Mouse (Mus musculus): ENCODE results near the gene Islr2. TPM values are rescaled to one million over a fixed set of nuclear protein-coding genes. Genes with fewer than 3 reads are reported as not detected.

The Islr2 gene
- polyA plus RNA-seq, 1 experiment from 2014 or later: 0.13 TPM

GRCm38 (mm10) chr9:58241780-58242485 is 37.8 kb upstream of the Islr2 start:
- peak; percentile 32 for DNase-seq (ENCODE audit: low spot score)
- no peak for TF ChIP-seq CTCF (IDR thresholded peaks at IDR 0.05; ENCODE audit: low read depth)
- no peaks in the 10 kb centered on the region for H3K9me3 ChIP-seq (replicated peaks; ENCODE audit: low read length)
- H3K36me3 ChIP-seq (ENCODE audit: insufficient read depth, low read length): 0 out of 2 replicates have a peak, but pooled peaks cover 7% of the 10 kb centered on the region
- peaks cover 21% of the 10 kb centered on the region; the same call in 1 of the 2 replicates for H3K4me1 ChIP-seq (replicated peaks; ENCODE audit: insufficient read depth, low read length)
- 0 out of 2 replicates have a peak overlapping the region, but pooled peaks have one; percentile 19 for H3K27ac ChIP-seq
- WGBS: 49% methylated on average over 9 of the region's 9 CpGs
- no peak overlapping the region for H3K9ac ChIP-seq (ENCODE audit: low read depth, low read length)
- no peak overlapping the region for H3K4me2 ChIP-seq (ENCODE audit: low read length)
- no peak for ATAC-seq (replicated peaks; ENCODE audit: low FRiP score, low read depth)
- H3K4me3 ChIP-seq (replicated peaks; ENCODE audit: low read depth, low read length): no peak overlapping the region
- no peaks in the 10 kb centered on the region for H3K27me3 ChIP-seq (ENCODE audit: insufficient read depth, low read length)

- no peak for ATAC-seq (replicated peaks; ENCODE audit: low FRiP score, low read depth)
- H3K36me3 ChIP-seq (ENCODE audit: insufficient read depth, low read length): peaks cover 36% of the 10 kb centered on the region
- no peak for TF ChIP-seq CTCF (IDR thresholded peaks at IDR 0.05; ENCODE audit: low read depth)
- H3K4me3 ChIP-seq (replicated peaks; ENCODE audit: low read depth, low read length): no peak overlapping the region
- WGBS: 97% methylated on average over 28 of the region's 28 CpGs
- H3K4me1 ChIP-seq (replicated peaks; ENCODE audit: insufficient read depth, low read length): no peaks in the 10 kb centered on the region
- no peaks in the 10 kb centered on the region for H3K27me3 ChIP-seq (ENCODE audit: insufficient read depth, low read length)
- no peak overlapping the region for H3K4me2 ChIP-seq (ENCODE audit: low read length)
- H3K9ac ChIP-seq (ENCODE audit: low read depth, low read length): no peak overlapping the region
- DNase-seq (ENCODE audit: low spot score): no peak
- H3K27ac ChIP-seq: no peak overlapping the region
- H3K9me3 ChIP-seq (replicated peaks; ENCODE audit: low read length): no peaks in the 10 kb centered on the region
Observed at GRCm38 (mm10) chr9:58234502-58235015, 30.4 kb upstream of the Islr2 start.

- Histone ChIP-seq H3K27ac (peak overlapping the region; percentile 25), H3K4me3 (replicated peaks; ENCODE audit: low read depth, low read length) (no peak overlapping the region), H3K9ac (ENCODE audit: low read depth, low read length) (no peak overlapping the region), H3K9me3 (replicated peaks; ENCODE audit: low read length) (no peaks in the 10 kb centered on the region), H3K36me3 (ENCODE audit: insufficient read depth, low read length) (peaks cover 55% of the 10 kb centered on the region), H3K27me3 (ENCODE audit: insufficient read depth, low read length) (no peaks in the 10 kb centered on the region), H3K4me1 (replicated peaks; ENCODE audit: insufficient read depth, low read length) (no peaks in the 10 kb centered on the region), H3K4me2 (ENCODE audit: low read length) (no peak overlapping the region)
- 46% methylated on average over 5 of the region's 5 CpGs for WGBS
- DNase-seq (ENCODE audit: low spot score) (no peak), ATAC-seq (replicated peaks; ENCODE audit: low FRiP score, low read depth) (no peak)
- TF ChIP-seq CTCF (IDR thresholded peaks at IDR 0.05; ENCODE audit: low read depth): no peak
Observed at GRCm38 (mm10) chr9:58232374-58232773, 28.3 kb upstream of the Islr2 start.

GRCm38 (mm10) chr9:58231746-58232145 is 27.6 kb upstream of the Islr2 start:
- ATAC-seq (replicated peaks; ENCODE audit: low FRiP score, low read depth) (no peak), DNase-seq (ENCODE audit: low spot score) (no peak)
- TF ChIP-seq CTCF (IDR thresholded peaks at IDR 0.05; ENCODE audit: low read depth): no peak
- Histone ChIP-seq H3K9ac (ENCODE audit: low read depth, low read length) (0 out of 2 replicates have a peak overlapping the region, but pooled peaks have one; percentile 4), H3K9me3 (replicated peaks; ENCODE audit: low read length) (no peaks in the 10 kb centered on the region), H3K36me3 (ENCODE audit: insufficient read depth, low read length) (peaks cover 60% of the 10 kb centered on the region), H3K27ac (peak overlapping the region; percentile 25; the same call in 1 of the 2 replicates), H3K4me1 (replicated peaks; ENCODE audit: insufficient read depth, low read length) (no peaks in the 10 kb centered on the region), H3K4me3 (replicated peaks; ENCODE audit: low read depth, low read length) (no peak overlapping the region), H3K4me2 (ENCODE audit: low read length) (no peak overlapping the region), H3K27me3 (ENCODE audit: insufficient read depth, low read length) (no peaks in the 10 kb centered on the region)
- WGBS: 35% methylated on average over 6 of the region's 6 CpGs

GRCm38 (mm10) chr9:58228777-58229466 is 24.8 kb upstream of the Islr2 start:
- no peak overlapping the region for H3K4me2 ChIP-seq (ENCODE audit: low read length)
- ATAC-seq (replicated peaks; ENCODE audit: low FRiP score, low read depth): no peak
- H3K9me3 ChIP-seq (replicated peaks; ENCODE audit: low read length): no peaks in the 10 kb centered on the region
- TF ChIP-seq CTCF (IDR thresholded peaks at IDR 0.05; ENCODE audit: low read depth): no peak
- WGBS: 93% methylated on average over 9 of the region's 9 CpGs
- no peaks in the 10 kb centered on the region for H3K4me1 ChIP-seq (replicated peaks; ENCODE audit: insufficient read depth, low read length)
- no peak overlapping the region for H3K27ac ChIP-seq
- no peak for DNase-seq (ENCODE audit: low spot score)
- peaks cover 64% of the 10 kb centered on the region for H3K36me3 ChIP-seq (ENCODE audit: insufficient read depth, low read length)
- no peak overlapping the region for H3K4me3 ChIP-seq (replicated peaks; ENCODE audit: low read depth, low read length)
- no peak overlapping the region for H3K9ac ChIP-seq (ENCODE audit: low read depth, low read length)
- H3K27me3 ChIP-seq (ENCODE audit: insufficient read depth, low read length): no peaks in the 10 kb centered on the region
